Comparison of ENCODE assay signal across 15 mouse cellular contexts in genomic region chr2:38653293-38653619, GRCm38 (mm10).
"Had no signal": no experiment of that assay in that cellular context is flagged by ENCODE, and none has a peak within 500 bp of the region (broad histone marks: within the 10 kb centered on the region; RNA-seq: fewer than 3 reads in every experiment).

No protein-coding gene starts in this region.

- H3K9ac ChIP-seq: kidney, embryonic 15.5 days; liver, embryonic 13.5 days; neural tube, embryonic 13.5 days had no signal

- H3K4me3 ChIP-seq: kidney, embryonic 15.5 days; left cerebral cortex, adult 2 months; liver, embryonic 13.5 days; neural tube, embryonic 13.5 days had no signal

- H3K27me3 ChIP-seq: neural tube, embryonic 13.5 days had no signal

- H3K4me1 ChIP-seq: kidney, embryonic 15.5 days had no signal

- H3K36me3 ChIP-seq: kidney, embryonic 15.5 days; liver, embryonic 13.5 days; neural tube, embryonic 13.5 days had no signal

- H3K27ac ChIP-seq: kidney, embryonic 15.5 days; left cerebral cortex, adult 2 months; liver, embryonic 13.5 days; neural tube, embryonic 13.5 days; stomach, postnatal 0 days had no signal

- H3K4me2 ChIP-seq: kidney, embryonic 15.5 days; liver, embryonic 13.5 days; midbrain, embryonic 11.5 days; neural tube, embryonic 13.5 days had no signal

- DNase-seq: kidney, postnatal 36 days; layer of hippocampus, postnatal 36 days; liver, embryonic 13.5 days; lung, adult 2 months; lung, postnatal 14 days; lung, postnatal 4 days; midbrain, embryonic 14.5 days; thymus, adult 2 months; thymus, postnatal 14 days; thymus, postnatal 4 days had no signal

- H3K9me3 ChIP-seq: kidney, embryonic 15.5 days; liver, embryonic 13.5 days; neural tube, embryonic 13.5 days had no signal
